Mouse (Mus musculus): ENCODE results near the gene Cebpa. TPM values are rescaled to one million over a fixed set of nuclear protein-coding genes. Genes with fewer than 3 reads are reported as not detected.

Cebpa gene
- 0.77 and 2.2 TPM in 2 replicates for polyA plus RNA-seq (2015; fragmentation: Nextera tagmentation; extraction: Ambion mirVana)

DNA sequence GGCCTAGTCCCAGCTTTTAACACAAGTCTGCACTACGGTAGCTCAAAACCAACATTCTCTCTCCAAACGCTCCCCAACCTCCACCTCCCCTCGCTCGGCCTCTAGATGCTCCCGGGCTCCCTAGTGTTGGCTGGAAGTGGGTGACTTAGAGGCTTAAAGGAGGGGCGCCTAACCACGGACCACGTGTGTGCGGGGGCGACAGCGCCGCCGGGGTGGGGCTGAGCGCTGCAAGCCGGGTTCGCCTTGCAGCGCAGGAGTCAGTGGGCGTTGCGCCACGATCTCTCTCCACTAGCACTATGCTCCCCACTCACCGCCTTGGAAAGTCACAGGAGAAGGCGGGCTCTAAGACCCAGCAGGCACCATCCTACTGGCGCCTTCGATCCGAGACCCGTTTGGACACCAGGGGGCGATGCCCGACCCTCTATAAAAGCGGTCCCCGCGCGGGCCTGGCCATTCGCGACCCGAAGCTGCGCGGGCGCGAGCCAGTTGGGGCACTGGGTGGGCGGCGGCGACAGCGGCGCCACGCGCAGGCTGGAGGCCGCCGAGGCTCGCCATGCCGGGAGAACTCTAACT, at the start of gene Cebpa:
TSS of gene Cebpa (plus strand) at position 453 of the 573 bp plus-strand sequence.
- Histone ChIP-seq H3K36me3 (no peaks in the 10 kb centered on the region), H3K9ac (peak within 1 kb of the TSS; percentile 65), H3K27me3 (peaks cover 74% of the 10 kb centered on the region), H3K9me3 (replicated peaks) (no peaks in the 10 kb centered on the region), H3K4me2 (peak within 1 kb of the TSS; percentile 97), H3K4me1 (replicated peaks) (peaks cover 26% of the 10 kb centered on the region), H3K4me3 (peak within 1 kb of the TSS; percentile 62), H3K27ac (peak within 1 kb of the TSS; percentile 78)
- ATAC-seq (replicated peaks; ENCODE audit: insufficient number of reproducible peaks, insufficient read depth, low FRiP score, low read depth), result peak; percentile 84
- 1% methylated on average over 50 of the region's 50 CpGs for WGBS

DNA sequence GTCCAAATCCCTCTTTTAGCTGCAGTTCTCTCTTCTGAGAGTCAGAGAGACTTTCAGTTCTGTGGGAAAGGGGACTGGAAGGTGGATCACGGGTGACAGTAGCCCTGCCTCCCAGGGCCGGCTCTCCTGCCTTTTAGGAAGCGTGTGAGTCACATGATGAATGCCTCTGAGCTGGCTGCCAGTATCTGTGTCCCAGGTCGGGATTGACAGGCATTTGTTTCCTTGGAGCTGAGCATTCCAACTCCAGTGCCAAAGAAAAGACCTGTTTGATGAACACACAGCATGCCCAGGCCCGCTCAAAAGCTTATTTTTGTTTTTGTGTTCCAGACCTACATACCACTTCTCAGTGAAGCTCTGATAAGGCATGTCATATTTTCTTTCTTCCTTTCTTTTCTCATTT, 42.4 kb upstream of the Cebpa start:
- 0 out of 2 replicates have a peak, but pooled peaks have one; percentile 31 for ATAC-seq (replicated peaks; ENCODE audit: insufficient number of reproducible peaks, insufficient read depth, low FRiP score, low read depth)
- Histone ChIP-seq H3K4me1 (replicated peaks) (peaks cover 16% of the 10 kb centered on the region), H3K4me3 (no peak overlapping the region), H3K4me2 (no peak overlapping the region), H3K27me3 (no peaks in the 10 kb centered on the region), H3K9ac (no peak overlapping the region), H3K36me3 (no peaks in the 10 kb centered on the region), H3K27ac (peak overlapping the region; percentile 48), H3K9me3 (replicated peaks) (no peaks in the 10 kb centered on the region)
- 23% methylated on average over 5 of the region's 5 CpGs for WGBS

DNA sequence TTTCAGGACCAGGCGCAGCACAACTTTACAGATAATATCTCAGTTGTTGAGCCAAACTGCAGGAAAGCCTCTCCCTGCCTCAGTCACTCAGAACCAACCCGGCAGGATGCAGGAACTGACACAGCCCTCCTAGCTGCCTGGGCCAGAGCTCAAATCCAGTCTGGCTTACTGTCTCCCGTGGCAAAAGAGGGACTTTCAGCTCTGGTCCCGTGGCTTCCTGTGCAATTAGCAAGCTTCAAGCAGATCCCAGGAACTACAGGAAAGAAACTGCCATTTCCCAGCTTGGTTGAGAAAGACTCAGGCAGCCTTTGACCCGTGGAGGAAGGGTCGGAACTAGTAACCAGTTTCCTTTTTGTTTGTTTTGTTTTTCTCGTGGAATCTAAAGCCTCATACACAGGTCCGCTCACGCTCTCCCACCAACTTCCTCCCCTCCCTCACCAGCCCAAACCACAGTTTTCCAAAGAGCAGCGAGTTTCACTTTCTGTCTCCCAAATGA, 38.2 kb upstream of the Cebpa start:
- Histone ChIP-seq H3K9ac (no peak overlapping the region), H3K27ac (peak overlapping the region; percentile 60), H3K4me2 (peak overlapping the region; percentile 42), H3K36me3 (no peaks in the 10 kb centered on the region), H3K4me1 (replicated peaks) (peaks cover 17% of the 10 kb centered on the region), H3K9me3 (replicated peaks) (no peaks in the 10 kb centered on the region), H3K4me3 (peak overlapping the region; percentile 18), H3K27me3 (no peaks in the 10 kb centered on the region)
- 33% methylated on average over 10 of the region's 10 CpGs for WGBS
- ATAC-seq (replicated peaks; ENCODE audit: insufficient number of reproducible peaks, insufficient read depth, low FRiP score, low read depth), result 0 out of 2 replicates have a peak, but pooled peaks have one; percentile 43

DNA sequence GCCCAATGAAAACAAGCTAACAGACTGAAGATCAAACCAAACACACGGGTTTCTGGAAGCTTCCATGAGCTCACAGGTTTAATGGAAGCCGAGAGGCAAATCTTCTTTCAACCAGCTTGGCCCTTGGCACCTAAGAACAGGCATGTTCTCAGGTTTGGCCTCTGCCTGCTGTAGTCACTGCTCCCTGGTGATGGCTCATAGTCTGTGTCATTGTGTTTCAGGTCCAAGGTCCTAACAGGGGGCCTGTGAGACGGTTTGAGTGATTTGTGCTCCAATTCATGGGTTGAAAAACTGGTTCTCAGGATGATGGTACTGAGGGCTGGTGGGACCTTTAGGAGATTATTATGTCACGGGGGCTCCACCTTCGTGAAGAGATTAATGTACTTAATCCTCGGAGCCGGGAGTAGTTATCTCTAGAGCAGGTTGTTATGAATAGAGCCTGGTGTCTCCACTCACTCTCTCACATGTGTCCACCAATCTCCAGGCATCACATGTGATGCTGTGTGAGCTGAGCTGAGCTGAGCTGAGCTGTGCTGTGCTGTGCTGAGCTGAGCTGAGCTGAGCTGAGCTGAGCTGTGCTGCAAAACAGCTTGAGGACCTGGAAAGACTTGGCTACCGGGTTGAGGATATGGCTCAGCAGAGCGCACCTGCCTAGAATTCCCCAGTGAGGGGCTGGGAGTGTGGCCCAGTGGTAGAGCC, 37.5 kb upstream of the Cebpa start:
- no peak overlapping the region for H3K9ac ChIP-seq
- peak overlapping the region; percentile 60 for H3K27ac ChIP-seq
- ATAC-seq (replicated peaks; ENCODE audit: insufficient number of reproducible peaks, insufficient read depth, low FRiP score, low read depth), result no peak
- no peak overlapping the region; the same call in 1 of the 2 replicates for H3K4me3 ChIP-seq
- 60% methylated on average over 9 of the region's 9 CpGs for WGBS
- peak overlapping the region; percentile 42 for H3K4me2 ChIP-seq
- no peaks in the 10 kb centered on the region for H3K27me3 ChIP-seq
- peaks cover 21% of the 10 kb centered on the region for H3K4me1 ChIP-seq (replicated peaks)
- no peaks in the 10 kb centered on the region for H3K36me3 ChIP-seq
- no peaks in the 10 kb centered on the region for H3K9me3 ChIP-seq (replicated peaks)

DNA sequence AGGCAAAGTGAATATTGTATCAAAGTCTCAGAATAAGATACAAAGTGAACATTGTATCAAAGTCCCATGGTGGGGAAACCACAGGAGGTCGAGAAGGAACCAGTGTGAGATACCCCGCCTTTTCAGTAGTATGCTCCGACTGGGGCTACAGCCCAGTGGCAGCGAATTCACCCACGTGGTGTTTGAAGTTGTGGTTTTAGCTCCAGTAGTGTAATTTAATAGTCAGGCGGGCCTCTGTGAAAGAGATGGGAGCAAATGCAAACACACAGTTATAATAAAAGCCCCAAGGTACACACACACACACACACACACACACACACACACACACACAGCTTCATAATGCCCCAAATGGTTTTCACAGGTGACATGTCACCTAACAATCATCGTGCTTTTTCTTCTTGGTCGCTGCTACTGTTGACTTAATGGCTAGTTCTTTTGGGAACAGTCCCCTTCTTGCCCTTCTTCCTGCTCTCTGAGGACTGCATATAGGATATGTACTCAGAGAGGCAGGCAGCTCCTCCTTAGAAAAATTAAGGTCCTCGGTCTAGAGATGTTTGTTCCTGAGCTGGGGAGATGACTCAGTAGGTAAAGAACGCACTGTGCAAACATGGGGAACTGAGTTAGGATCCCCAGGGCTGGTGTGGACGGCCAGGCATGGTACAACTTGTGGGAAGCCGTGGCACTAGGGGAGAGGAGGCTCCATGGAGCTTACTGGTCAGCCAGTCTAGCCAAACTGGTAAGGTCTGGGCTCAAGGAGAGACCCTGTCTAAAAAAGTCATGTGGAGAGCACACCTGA, 34.3 kb upstream of the Cebpa start:
- ATAC-seq (replicated peaks; ENCODE audit: insufficient number of reproducible peaks, insufficient read depth, low FRiP score, low read depth), result no peak
- WGBS, result 72% methylated on average over 12 of the region's 12 CpGs
- no peak overlapping the region for H3K27ac ChIP-seq

DNA sequence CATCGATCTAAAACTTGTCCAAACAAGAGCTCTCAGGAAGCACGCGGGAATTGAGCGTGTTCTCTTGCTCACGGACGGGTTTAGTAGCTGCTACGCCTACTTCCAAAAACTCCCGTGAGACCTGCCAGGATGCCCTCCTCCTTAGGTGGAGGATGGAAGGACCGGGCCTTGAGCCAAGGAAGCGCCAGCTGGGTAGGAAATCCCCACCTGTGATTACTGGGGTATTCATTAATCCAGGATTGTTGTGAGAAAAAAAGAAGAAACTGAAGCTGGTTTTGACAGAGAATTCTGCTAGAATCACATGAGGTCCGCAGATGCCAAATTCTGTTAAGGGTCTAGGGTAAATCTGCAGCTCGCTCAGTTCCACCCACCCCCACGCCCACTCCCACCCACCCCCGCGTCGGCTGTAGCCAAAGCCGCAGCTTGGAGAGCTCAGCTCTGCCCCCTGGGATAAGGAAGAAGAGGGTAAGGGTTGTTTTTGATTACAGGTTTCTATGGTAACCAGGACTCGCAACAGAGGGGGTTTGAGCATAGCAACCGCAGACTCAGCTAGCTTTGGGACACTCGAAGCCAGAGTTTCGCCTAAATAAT, 32.7 kb upstream of the Cebpa start:
- ATAC-seq (replicated peaks; ENCODE audit: insufficient number of reproducible peaks, insufficient read depth, low FRiP score, low read depth), result no peak; the same call in 1 of the 2 replicates
- Histone ChIP-seq H3K27me3 (no peaks in the 10 kb centered on the region), H3K36me3 (no peaks in the 10 kb centered on the region), H3K4me3 (peak overlapping the region; percentile 33), H3K9ac (peak overlapping the region; percentile 16; the same call in 1 of the 2 replicates), H3K4me2 (peak overlapping the region; percentile 59), H3K27ac (no peak overlapping the region), H3K4me1 (replicated peaks) (peaks cover 14% of the 10 kb centered on the region), H3K9me3 (replicated peaks) (no peaks in the 10 kb centered on the region)
- 4% methylated on average over 21 of the region's 21 CpGs for WGBS

More for the DNA sequence above, 34.3 kb upstream of the Cebpa start:
- H3K4me1 ChIP-seq (replicated peaks), result peaks cover 21% of the 10 kb centered on the region
- H3K9ac ChIP-seq, result no peak overlapping the region
- H3K36me3 ChIP-seq, result no peaks in the 10 kb centered on the region
- H3K9me3 ChIP-seq (replicated peaks), result no peaks in the 10 kb centered on the region
- H3K4me3 ChIP-seq, result no peak overlapping the region
- H3K4me2 ChIP-seq, result no peak overlapping the region
- no peaks in the 10 kb centered on the region for H3K27me3 ChIP-seq

DNA sequence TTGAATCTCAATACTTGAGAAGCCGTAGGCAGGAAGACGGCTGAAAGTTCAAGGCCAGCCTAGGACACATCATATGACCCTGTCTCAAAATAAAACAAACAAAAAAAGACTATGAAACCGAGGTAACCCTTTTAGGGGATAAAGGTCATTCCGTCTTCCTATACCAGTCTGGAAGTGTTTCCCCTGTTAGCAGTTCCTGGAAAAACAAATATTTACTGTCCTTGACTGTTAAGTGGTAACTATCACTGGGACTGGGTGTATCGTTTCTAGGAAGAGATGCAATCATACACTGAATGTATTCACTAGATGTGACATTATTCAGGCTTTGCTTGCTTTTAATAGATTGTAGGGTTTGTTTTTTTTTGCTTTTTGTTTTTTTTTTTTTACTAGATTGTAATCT, 28.5 kb upstream of the Cebpa start:
- H3K4me2 ChIP-seq, result no peak overlapping the region
- no peak overlapping the region for H3K9ac ChIP-seq
- no peaks in the 10 kb centered on the region for H3K9me3 ChIP-seq (replicated peaks)
- no peaks in the 10 kb centered on the region for H3K27me3 ChIP-seq
- WGBS, result 73% methylated on average over 5 of the region's 5 CpGs
- H3K27ac ChIP-seq, result no peak overlapping the region
- H3K4me1 ChIP-seq (replicated peaks), result peaks cover 10% of the 10 kb centered on the region
- no peaks in the 10 kb centered on the region for H3K36me3 ChIP-seq
- H3K4me3 ChIP-seq, result no peak overlapping the region
- ATAC-seq (replicated peaks; ENCODE audit: insufficient number of reproducible peaks, insufficient read depth, low FRiP score, low read depth), result no peak

DNA sequence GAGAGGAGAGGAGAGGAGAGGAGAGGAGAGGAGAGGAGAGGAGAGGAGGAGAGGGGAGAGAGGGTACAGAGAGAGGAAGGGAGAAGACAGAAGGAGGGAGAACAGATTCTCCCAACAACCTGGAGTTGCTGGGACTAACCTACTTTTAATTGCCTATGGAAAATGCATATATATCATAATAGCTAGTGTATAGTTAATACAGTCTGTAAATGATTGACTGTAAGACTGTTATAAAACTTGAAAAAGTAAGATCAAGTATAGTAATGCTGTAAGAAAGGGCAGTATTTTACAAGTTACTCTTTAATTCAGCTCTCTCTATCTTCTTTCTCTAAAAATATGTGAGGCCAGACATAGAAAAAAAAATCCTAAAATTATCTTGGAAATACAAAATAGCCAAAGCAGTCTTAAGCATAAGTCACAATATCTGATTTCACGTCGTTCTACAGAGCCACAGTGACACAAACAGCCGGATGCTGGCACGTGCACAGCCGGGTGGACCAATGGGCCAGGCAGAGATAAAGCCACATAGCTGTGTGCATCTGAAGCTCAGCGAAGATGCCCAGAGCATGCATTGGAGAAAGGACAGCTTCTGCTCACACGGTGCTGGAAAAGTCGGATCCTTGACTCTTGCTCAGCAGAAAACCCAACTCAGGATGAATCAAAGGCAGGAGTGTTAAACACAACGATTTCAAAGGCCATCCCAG, 24.0 kb upstream of the Cebpa start:
- ATAC-seq (replicated peaks; ENCODE audit: insufficient number of reproducible peaks, insufficient read depth, low FRiP score, low read depth), result no peak
- Histone ChIP-seq H3K9ac (no peak overlapping the region), H3K4me3 (no peak overlapping the region), H3K36me3 (no peaks in the 10 kb centered on the region), H3K27me3 (no peaks in the 10 kb centered on the region), H3K27ac (no peak overlapping the region), H3K4me2 (no peak overlapping the region), H3K9me3 (replicated peaks) (no peaks in the 10 kb centered on the region), H3K4me1 (replicated peaks) (no peaks in the 10 kb centered on the region; the same call in 1 of the 2 replicates)
- WGBS, result 67% methylated on average over 9 of the region's 9 CpGs

DNA sequence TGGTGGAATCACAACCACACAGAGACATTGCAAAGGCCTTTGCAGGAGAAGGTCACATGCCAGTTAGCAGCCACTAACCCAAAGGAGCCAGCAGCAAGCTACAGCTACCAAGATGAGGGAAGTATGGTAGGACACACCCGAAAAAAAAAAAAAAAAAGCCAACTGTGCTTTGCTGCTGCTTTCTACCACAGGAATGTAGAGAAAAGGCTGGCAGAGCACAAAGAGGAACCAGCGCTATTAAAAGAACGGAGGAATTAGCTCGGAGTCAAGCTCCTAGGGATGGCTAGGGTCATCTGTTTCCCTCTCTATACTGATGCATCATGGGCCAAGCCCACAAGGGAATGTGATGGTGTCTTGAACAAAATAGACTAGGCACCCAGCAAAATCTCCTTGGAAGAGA, 20.3 kb upstream of the Cebpa start:
- no peak overlapping the region for H3K4me2 ChIP-seq
- no peaks in the 10 kb centered on the region for H3K9me3 ChIP-seq (replicated peaks)
- 59% methylated on average over 4 of the region's 4 CpGs for WGBS
- ATAC-seq (replicated peaks; ENCODE audit: insufficient number of reproducible peaks, insufficient read depth, low FRiP score, low read depth), result no peak
- no peaks in the 10 kb centered on the region for H3K36me3 ChIP-seq
- no peak overlapping the region for H3K4me3 ChIP-seq
- no peaks in the 10 kb centered on the region; the same call in 1 of the 2 replicates for H3K4me1 ChIP-seq (replicated peaks)
- H3K9ac ChIP-seq, result no peak overlapping the region
- H3K27me3 ChIP-seq, result no peaks in the 10 kb centered on the region
- H3K27ac ChIP-seq, result no peak overlapping the region

DNA sequence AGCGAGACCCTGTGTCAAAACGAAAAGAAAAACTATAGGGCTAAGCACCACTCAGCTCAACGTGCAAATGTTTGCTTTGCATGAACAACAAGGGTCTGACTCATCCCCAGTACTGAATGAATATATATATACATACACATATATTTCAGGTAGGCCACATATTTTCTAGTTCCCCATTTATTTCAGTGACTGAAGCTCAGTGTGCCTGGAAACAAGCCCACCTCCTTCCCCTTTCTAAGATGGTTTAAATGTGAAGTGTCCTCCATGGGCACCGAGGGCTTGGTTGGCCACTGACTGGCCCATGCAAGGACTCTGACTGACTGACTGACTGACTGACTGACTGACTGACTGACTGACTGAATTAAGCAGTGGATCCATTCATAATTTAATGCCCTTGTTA, 19.6 kb upstream of the Cebpa start:
- WGBS, result 78% methylated on average over 4 of the region's 4 CpGs
- no peaks in the 10 kb centered on the region for H3K9me3 ChIP-seq (replicated peaks)
- no peak overlapping the region for H3K27ac ChIP-seq
- no peak overlapping the region for H3K9ac ChIP-seq
- H3K36me3 ChIP-seq, result no peaks in the 10 kb centered on the region
- H3K4me3 ChIP-seq, result no peak overlapping the region
- no peak for ATAC-seq (replicated peaks; ENCODE audit: insufficient number of reproducible peaks, insufficient read depth, low FRiP score, low read depth)
- H3K4me1 ChIP-seq (replicated peaks), result no peaks in the 10 kb centered on the region; the same call in 1 of the 2 replicates
- H3K4me2 ChIP-seq, result no peak overlapping the region
- no peaks in the 10 kb centered on the region for H3K27me3 ChIP-seq

Data from heart, embryonic 15.5 days (tissue).